Mouse (Mus musculus): Measurements from ENCODE around the gene Grb10. TPM values are rescaled to one million over a fixed set of nuclear protein-coding genes. Genes with fewer than 3 reads are reported as not detected.

Gene Grb10
- total and polyA plus RNA-seq, 3 experiments, result 0.30 to 0.33 TPM; not detected in 1

DNA sequence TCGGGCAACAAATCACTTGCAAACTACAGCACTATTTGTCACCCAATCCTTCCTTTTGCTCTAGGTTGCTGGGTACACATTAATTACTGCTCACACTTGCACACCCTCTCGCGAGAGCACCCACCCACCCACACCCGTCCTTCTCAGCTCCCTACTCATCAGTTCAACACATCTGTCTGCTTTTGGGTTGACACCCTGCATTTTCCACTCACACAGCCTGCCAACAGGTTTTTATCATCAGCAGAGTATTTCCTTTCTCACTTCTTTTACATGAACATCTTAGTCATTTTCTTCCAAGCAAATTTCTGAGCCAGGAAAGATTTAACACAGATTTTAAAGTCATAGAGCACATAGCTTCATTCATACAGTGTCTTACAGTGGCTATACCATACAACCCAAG lies 48.6 kb downstream of the Grb10 start:
- Histone ChIP-seq H3K27me3 (ENCODE audit: insufficient read depth, low read length) (peaks cover 9% of the 10 kb centered on the region), H3K9me3 (replicated peaks) (no peaks in the 10 kb centered on the region; the same call in 1 of the 2 replicates), H3K4me1 (ENCODE audit: insufficient read depth, low read depth, low read length) (no peaks in the 10 kb centered on the region), H3K4me3 (ENCODE audit: low read depth, low read length) (no peak overlapping the region), H3K36me3 (replicated peaks) (no peaks in the 10 kb centered on the region)
- ATAC-seq (ENCODE audit: extremely low read depth, insufficient number of reproducible peaks, low FRiP score, poor library complexity, severe bottlenecking), result no peak
- no peak for TF ChIP-seq GATA2 (IDR thresholded peaks at IDR 0.05; ENCODE audit: borderline replicate concordance, low read depth, low read length)
- no peak for TF ChIP-seq TAL1 (conservative IDR thresholded peaks at IDR 0.05; ENCODE audit: low read depth, low read length)
- TF ChIP-seq POLR2AphosphoS5 (IDR thresholded peaks at IDR 0.05; ENCODE audit: insufficient replicate concordance, low read depth, low read length), result no peak
- TF ChIP-seq CTCF (IDR thresholded peaks at IDR 0.05; ENCODE audit: low read depth, low read length), result no peak
- no peak for TF ChIP-seq GATA1 (IDR thresholded peaks at IDR 0.05; ENCODE audit: borderline replicate concordance, low read length)
- DNase-seq (ENCODE audit: low spot score), result no peak

- peaks cover 13% of the 10 kb centered on the region for H3K27me3 ChIP-seq (ENCODE audit: insufficient read depth, low read length)
- H3K4me1 ChIP-seq (ENCODE audit: insufficient read depth, low read depth, low read length), result no peaks in the 10 kb centered on the region
- H3K36me3 ChIP-seq (replicated peaks), result no peaks in the 10 kb centered on the region
- TF ChIP-seq GATA1 (IDR thresholded peaks at IDR 0.05; ENCODE audit: borderline replicate concordance, low read length) (no peak), GATA2 (IDR thresholded peaks at IDR 0.05; ENCODE audit: borderline replicate concordance, low read depth, low read length) (no peak), POLR2AphosphoS5 (IDR thresholded peaks at IDR 0.05; ENCODE audit: insufficient replicate concordance, low read depth, low read length) (no peak), TAL1 (conservative IDR thresholded peaks at IDR 0.05; ENCODE audit: low read depth, low read length) (no peak), CTCF (IDR thresholded peaks at IDR 0.05; ENCODE audit: low read depth, low read length) (no peak)
- ATAC-seq (ENCODE audit: extremely low read depth, insufficient number of reproducible peaks, low FRiP score, poor library complexity, severe bottlenecking) (no peak), DNase-seq (ENCODE audit: low spot score) (no peak)
- no peaks in the 10 kb centered on the region; the same call in 1 of the 2 replicates for H3K9me3 ChIP-seq (replicated peaks)
- H3K4me3 ChIP-seq (ENCODE audit: low read depth, low read length), result no peak overlapping the region
Observed at GRCm38 (mm10) chr11:11987233-11987632, 51.2 kb downstream of the Grb10 start.

DNA sequence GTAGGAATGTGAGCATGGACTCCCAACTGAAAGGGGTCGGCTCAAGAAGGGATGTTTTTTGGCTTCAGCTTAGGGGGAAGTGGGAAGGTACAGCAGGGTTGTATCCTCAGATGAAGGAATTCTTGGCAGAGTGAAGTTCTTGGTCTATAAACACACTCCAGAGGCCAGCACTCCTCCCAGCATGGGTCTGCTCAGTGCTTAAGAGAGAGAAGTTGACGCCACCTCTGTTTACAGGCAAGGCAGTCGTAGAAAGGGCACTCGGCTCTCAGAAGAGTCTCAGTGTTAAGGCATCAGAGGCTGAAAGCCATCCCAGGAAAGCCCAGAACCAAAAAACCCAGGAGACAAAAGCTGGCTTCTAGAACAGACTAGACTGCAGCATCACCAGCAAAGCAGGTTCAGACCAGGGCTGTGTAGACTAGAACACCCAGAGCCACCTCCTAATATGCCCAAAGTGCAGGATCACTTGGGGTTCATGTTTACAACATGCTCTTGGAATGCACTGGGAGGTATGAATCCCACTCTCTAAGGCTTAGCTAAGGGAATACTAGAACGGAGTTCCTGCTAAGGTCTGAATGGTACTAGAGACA lies 59.8 kb downstream of the Grb10 start:
- TF ChIP-seq GATA1 (IDR thresholded peaks at IDR 0.05; ENCODE audit: borderline replicate concordance, low read length) (no peak), CTCF (IDR thresholded peaks at IDR 0.05; ENCODE audit: low read depth, low read length) (no peak), TAL1 (conservative IDR thresholded peaks at IDR 0.05; ENCODE audit: low read depth, low read length) (no peak), GATA2 (IDR thresholded peaks at IDR 0.05; ENCODE audit: borderline replicate concordance, low read depth, low read length) (no peak), POLR2AphosphoS5 (IDR thresholded peaks at IDR 0.05; ENCODE audit: insufficient replicate concordance, low read depth, low read length) (no peak)
- DNase-seq (ENCODE audit: low spot score) (no peak), ATAC-seq (ENCODE audit: extremely low read depth, insufficient number of reproducible peaks, low FRiP score, poor library complexity, severe bottlenecking) (no peak)
- Histone ChIP-seq H3K9me3 (replicated peaks) (no peaks in the 10 kb centered on the region), H3K27me3 (ENCODE audit: insufficient read depth, low read length) (peaks cover 45% of the 10 kb centered on the region), H3K4me3 (ENCODE audit: low read depth, low read length) (no peak overlapping the region), H3K4me1 (ENCODE audit: insufficient read depth, low read depth, low read length) (peaks cover 8% of the 10 kb centered on the region; the same call in 1 of the 2 replicates), H3K36me3 (replicated peaks) (no peaks in the 10 kb centered on the region)

- Histone ChIP-seq H3K27me3 (ENCODE audit: insufficient read depth, low read length) (peaks cover 43% of the 10 kb centered on the region), H3K9me3 (replicated peaks) (peaks cover 11% of the 10 kb centered on the region), H3K4me1 (ENCODE audit: insufficient read depth, low read depth, low read length) (peaks cover 15% of the 10 kb centered on the region; the same call in 1 of the 2 replicates), H3K36me3 (replicated peaks) (no peaks in the 10 kb centered on the region), H3K4me3 (ENCODE audit: low read depth, low read length) (no peak overlapping the region; the same call in 1 of the 2 replicates)
- TF ChIP-seq GATA2 (IDR thresholded peaks at IDR 0.05; ENCODE audit: borderline replicate concordance, low read depth, low read length) (no peak), TAL1 (conservative IDR thresholded peaks at IDR 0.05; ENCODE audit: low read depth, low read length) (no peak), GATA1 (IDR thresholded peaks at IDR 0.05; ENCODE audit: borderline replicate concordance, low read length) (no peak), POLR2AphosphoS5 (IDR thresholded peaks at IDR 0.05; ENCODE audit: insufficient replicate concordance, low read depth, low read length) (no peak), CTCF (IDR thresholded peaks at IDR 0.05; ENCODE audit: low read depth, low read length) (no peak)
- DNase-seq (ENCODE audit: low spot score) (no peak), ATAC-seq (ENCODE audit: extremely low read depth, insufficient number of reproducible peaks, low FRiP score, poor library complexity, severe bottlenecking) (peak; percentile 45)
Observed at GRCm38 (mm10) chr11:11974591-11975255, 63.8 kb downstream of the Grb10 start.

DNA sequence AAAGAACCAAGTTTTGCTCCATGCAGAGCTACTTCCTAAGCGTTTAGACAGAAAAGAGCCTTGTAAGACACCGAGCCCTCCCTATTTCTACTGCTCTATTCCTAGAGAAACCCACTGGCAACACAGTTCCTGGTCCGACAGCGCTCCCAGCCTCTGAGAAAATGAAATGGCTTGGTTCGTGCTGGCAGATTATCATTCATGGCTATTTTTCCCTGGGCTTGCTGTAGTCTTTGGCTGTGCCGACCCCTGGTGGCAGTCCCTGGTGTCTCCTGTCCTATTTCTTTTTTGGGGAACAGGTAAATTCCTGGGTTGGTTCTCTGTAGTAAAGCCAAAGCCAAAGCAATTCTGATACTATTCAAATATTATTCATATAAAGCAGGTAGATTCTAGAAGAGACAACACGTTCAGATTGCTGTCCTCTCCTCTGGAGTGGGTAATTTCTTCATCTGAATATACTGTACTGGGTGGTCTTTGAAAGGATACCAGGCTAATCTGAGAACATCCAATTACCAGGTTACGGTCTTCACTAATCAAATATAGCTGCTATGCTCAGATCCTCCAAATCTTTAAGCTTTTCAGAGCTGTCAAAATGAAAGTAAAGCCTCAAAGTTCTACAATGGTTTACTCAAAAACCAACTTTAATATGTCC lies 65.0 kb downstream of the Grb10 start:
- Histone ChIP-seq H3K4me1 (ENCODE audit: insufficient read depth, low read depth, low read length) (peaks cover 18% of the 10 kb centered on the region; the same call in 1 of the 2 replicates), H3K9me3 (replicated peaks) (peaks cover 11% of the 10 kb centered on the region), H3K4me3 (ENCODE audit: low read depth, low read length) (no peak overlapping the region), H3K27me3 (ENCODE audit: insufficient read depth, low read length) (peaks cover 44% of the 10 kb centered on the region), H3K36me3 (replicated peaks) (no peaks in the 10 kb centered on the region)
- TF ChIP-seq POLR2AphosphoS5 (IDR thresholded peaks at IDR 0.05; ENCODE audit: insufficient replicate concordance, low read depth, low read length), result no peak
- TF ChIP-seq CTCF (IDR thresholded peaks at IDR 0.05; ENCODE audit: low read depth, low read length), result peak; percentile 54; the same call in 1 of the 2 replicates
- TF ChIP-seq GATA1 (IDR thresholded peaks at IDR 0.05; ENCODE audit: borderline replicate concordance, low read length), result no peak
- TF ChIP-seq GATA2 (IDR thresholded peaks at IDR 0.05; ENCODE audit: borderline replicate concordance, low read depth, low read length), result no peak
- ATAC-seq (ENCODE audit: extremely low read depth, insufficient number of reproducible peaks, low FRiP score, poor library complexity, severe bottlenecking) (peak; percentile 66), DNase-seq (ENCODE audit: low spot score) (no peak)
